Mouse (Mus musculus) embryonic facial prominence, embryonic 11.5 days (tissue): Measurements from ENCODE around the gene Spata31d1d. TPM values are rescaled to one million over a fixed set of nuclear protein-coding genes. Genes with fewer than 3 reads are reported as not detected.
A peak's percentile ranks its signal among the peaks of the same experiment; 100 is the strongest.
"Not testable (repeated sequence)": the region's sequence is repeated elsewhere in the genome, so short reads cannot be mapped to it uniquely, and the experiment has no call there.

Experiments
- ATAC-seq: fragments of 200-750 bp; cut with Nextera tagmentation; replicated peaks from 2 replicates; pipeline ENCODE4 v1.8.0; 2017; ENCODE audit warnings: low read depth; ENCODE audit not compliant: insufficient number of reproducible peaks, low FRiP score, low TSS enrichment
- DNase-seq: peaks from one replicate; pipeline ENCODE4 v3.0.0-alpha.2; 2015; ENCODE audit warnings: low spot score
- H3K27ac ChIP-seq: fragments of 300-500 bp; sonication (generic); replicated peaks from 2 replicates; pipeline ENCODE4 v1.5.1; 2014; ENCODE audit warnings: mild to moderate bottlenecking, low read depth, low read length, control low read depth
- H3K27me3 ChIP-seq: fragments of 300-500 bp; sonication (generic); 2 replicates; pipeline ENCODE4 v1.6.1; 2014; ENCODE audit warnings: mild to moderate bottlenecking, low read length, moderate library complexity, mixed read lengths; ENCODE audit not compliant: control insufficient read depth, insufficient read depth
- H3K36me3 ChIP-seq: fragments of 300-500 bp; sonication (generic); replicated peaks from 2 replicates; pipeline ENCODE4 v1.6.1; 2014; ENCODE audit warnings: low read depth, mild to moderate bottlenecking, low read length, moderate library complexity, mixed read lengths; ENCODE audit not compliant: control insufficient read depth, insufficient read depth
- H3K4me1 ChIP-seq: fragments of 300-500 bp; sonication (generic); 2 replicates; pipeline ENCODE4 v1.6.1; 2014; ENCODE audit warnings: low read length, mixed read lengths; ENCODE audit not compliant: control insufficient read depth, insufficient read depth
- H3K4me2 ChIP-seq: fragments of 300-500 bp; sonication (generic); 2 replicates; pipeline ENCODE4 v1.6.1; 2014; ENCODE audit warnings: low read depth, mild to moderate bottlenecking, control low read depth, low read length, moderate library complexity
- H3K4me3 ChIP-seq: fragments of 300-500 bp; sonication (generic); 2 replicates; pipeline ENCODE4 v1.5.1; 2014; ENCODE audit warnings: low read depth, low read length, control low read depth
- H3K9ac ChIP-seq: fragments of 300-500 bp; sonication (generic); replicated peaks from 2 replicates; pipeline ENCODE4 v1.6.1; 2014; ENCODE audit warnings: mild to moderate bottlenecking, control low read depth, low read length
- H3K9me3 ChIP-seq: fragments of 300-500 bp; sonication (generic); replicated peaks from 2 replicates; pipeline ENCODE4 v1.6.1; 2016; ENCODE audit warnings: mild to moderate bottlenecking, low read length, inconsistent platforms, mixed read lengths; ENCODE audit not compliant: control insufficient read depth
- WGBS: fragments of 180-500 bp; shearing (Covaris S2); extraction: QIAGEN DNeasy Blood & Tissue Kit; methylation state at CpG from one replicate; pipeline ENCODE4 v1.1.7; 2014; 5-methylcytosine and 5-hydroxymethylcytosine counted together
- polyA plus RNA-seq: library from polyadenylated mRNA; unstranded; fragments of >200 nt; fragmentation: Nextera tagmentation; extraction: Ambion mirVana; gene quantifications from 2 replicates; pipeline ENCODE4 v1.2.1, GENCODE M21; 2014

The Spata31d1d gene
- polyA plus RNA-seq, result not detected in 2 replicates

- no peaks in the 10 kb centered on the region for H3K27me3 ChIP-seq
- DNase-seq (no peak), ATAC-seq (no peak)
- H3K9me3 ChIP-seq, result no peaks in the 10 kb centered on the region
- no peak within 1 kb of the TSS for H3K4me3 ChIP-seq
- 41% methylated on average over 7 of the region's 7 CpGs for WGBS
- H3K9ac ChIP-seq, result no peak within 1 kb of the TSS
- no peaks in the 10 kb centered on the region for H3K36me3 ChIP-seq
- no peak within 1 kb of the TSS for H3K27ac ChIP-seq
- no peak within 1 kb of the TSS for H3K4me2 ChIP-seq
- no peaks in the 10 kb centered on the region for H3K4me1 ChIP-seq
Observed at GRCm38 (mm10) chr13:59731652-59732051, at the start of gene Spata31d1d. TSS of gene Spata31d1d (minus strand) at chr13:59731752.

GRCm38 (mm10) chr13:59779744-59780264 lies 48.3 kb upstream of the Spata31d1d start:
- H3K4me3 ChIP-seq, H3K27ac ChIP-seq, H3K9ac ChIP-seq, H3K4me1 ChIP-seq, H3K4me2 ChIP-seq, ATAC-seq, H3K9me3 ChIP-seq, DNase-seq, H3K27me3 ChIP-seq: not testable (repeated sequence)
- 96% methylated on average over 1 of the region's 1 CpGs for WGBS
- H3K36me3 ChIP-seq, result peaks cover 14% of the 10 kb centered on the region

GRCm38 (mm10) chr13:59779213-59779612 lies 47.7 kb upstream of the Spata31d1d start:
- H3K27ac ChIP-seq, result no peak overlapping the region
- H3K9me3 ChIP-seq, result no peaks in the 10 kb centered on the region
- no peak overlapping the region for H3K4me3 ChIP-seq
- H3K36me3 ChIP-seq, result peaks cover 12% of the 10 kb centered on the region
- H3K4me2 ChIP-seq, result no peak overlapping the region
- DNase-seq, result no peak
- H3K27me3 ChIP-seq, result no peaks in the 10 kb centered on the region
- no peak for ATAC-seq
- WGBS, result 85% methylated on average over 4 of the region's 4 CpGs
- H3K4me1 ChIP-seq, result no peaks in the 10 kb centered on the region
- H3K9ac ChIP-seq, result no peak overlapping the region

- no peaks in the 10 kb centered on the region for H3K4me1 ChIP-seq
- H3K9me3 ChIP-seq, result no peaks in the 10 kb centered on the region
- 82% methylated on average over 3 of the region's 3 CpGs for WGBS
- H3K4me2 ChIP-seq, result no peak overlapping the region
- H3K36me3 ChIP-seq, result peaks cover 8% of the 10 kb centered on the region
- no peak for ATAC-seq
- no peak for DNase-seq
- no peak overlapping the region for H3K9ac ChIP-seq
- no peaks in the 10 kb centered on the region for H3K27me3 ChIP-seq
- H3K27ac ChIP-seq, result no peak overlapping the region
- no peak overlapping the region for H3K4me3 ChIP-seq
Observed at GRCm38 (mm10) chr13:59775168-59775567, 43.6 kb upstream of the Spata31d1d start.

GRCm38 (mm10) chr13:59771257-59771656 lies 39.7 kb upstream of the Spata31d1d start:
- Histone ChIP-seq H3K9me3 (no peaks in the 10 kb centered on the region), H3K4me3 (no peak overlapping the region), H3K36me3 (no peaks in the 10 kb centered on the region; the same call in 1 of the 2 replicates), H3K27me3 (no peaks in the 10 kb centered on the region), H3K4me2 (no peak overlapping the region), H3K9ac (no peak overlapping the region), H3K4me1 (no peaks in the 10 kb centered on the region; the same call in 1 of the 2 replicates), H3K27ac (no peak overlapping the region)
- WGBS, result 53% methylated on average over 9 of the region's 9 CpGs
- ATAC-seq (no peak), DNase-seq (peak; percentile 13)

GRCm38 (mm10) chr13:59770847-59771246 lies 39.3 kb upstream of the Spata31d1d start:
- ATAC-seq (no peak), DNase-seq (no peak)
- Histone ChIP-seq H3K27ac (peak overlapping the region; percentile 92; the same call in 1 of the 2 replicates), H3K4me1 (no peaks in the 10 kb centered on the region; the same call in 1 of the 2 replicates), H3K27me3 (no peaks in the 10 kb centered on the region), H3K36me3 (no peaks in the 10 kb centered on the region; the same call in 1 of the 2 replicates), H3K9ac (peak overlapping the region; percentile 72; the same call in 1 of the 2 replicates), H3K4me2 (no peak overlapping the region), H3K4me3 (peak overlapping the region; percentile 83), H3K9me3 (no peaks in the 10 kb centered on the region)
- WGBS, result 73% methylated on average over 9 of the region's 9 CpGs

GRCm38 (mm10) chr13:59770164-59770562 lies 38.6 kb upstream of the Spata31d1d start:
- no peaks in the 10 kb centered on the region for H3K27me3 ChIP-seq
- peak; percentile 92 for DNase-seq
- peak overlapping the region; percentile 73 for H3K4me2 ChIP-seq
- H3K9ac ChIP-seq, result peak overlapping the region; percentile 72
- no peaks in the 10 kb centered on the region for H3K9me3 ChIP-seq
- peak overlapping the region; percentile 92 for H3K27ac ChIP-seq
- peak overlapping the region; percentile 83 for H3K4me3 ChIP-seq
- H3K4me1 ChIP-seq, result no peaks in the 10 kb centered on the region; the same call in 1 of the 2 replicates
- H3K36me3 ChIP-seq, result no peaks in the 10 kb centered on the region; the same call in 1 of the 2 replicates
- WGBS, result under 1% methylated on average over 28 of the region's 28 CpGs
- ATAC-seq, result peak; percentile 86

- Histone ChIP-seq H3K27ac (peak within 1 kb of the TSS; percentile 92), H3K4me1 (no peaks in the 10 kb centered on the region; the same call in 1 of the 2 replicates), H3K27me3 (no peaks in the 10 kb centered on the region), H3K9ac (peak within 1 kb of the TSS; percentile 85), H3K9me3 (no peaks in the 10 kb centered on the region), H3K4me2 (peak within 1 kb of the TSS; percentile 74), H3K36me3 (no peaks in the 10 kb centered on the region; the same call in 1 of the 2 replicates), H3K4me3 (peak within 1 kb of the TSS; percentile 83)
- ATAC-seq, result peak; percentile 97
- DNase-seq, result peak; percentile 98
- under 1% methylated on average over 86 of the region's 91 CpGs for WGBS
Observed at GRCm38 (mm10) chr13:59769296-59770163, 38.0 kb upstream of the Spata31d1d start, which contains the start of gene Isca1. TSS of gene Isca1 (minus strand) at chr13:59769810.
